Mouse (Mus musculus) B cell, adult 62 days (primary cell): ENCODE results near the gene Hebp1. TPM values are rescaled to one million over a fixed set of nuclear protein-coding genes. Genes with fewer than 3 reads are reported as not detected.

Experiments used
- total RNA-seq: library from RNA; stranded (reverse); gene quantifications from 4 replicates; pipeline ENCODE4 v1.2.4, GENCODE M21; 2023

The Hebp1 gene
- total RNA-seq: 10.8 to 18.5 TPM (median 14.6 TPM) in 4 replicates

GRCm38 (mm10) chr6:135197921-135198532 lies at the start of gene Hebp1, which contains the start of gene Fam234b:
Gene Hebp1, minus strand, starts transcription at chr6:135198022.
Gene Fam234b, plus strand, starts transcription at chr6:135197977.

GRCm38 (mm10) chr6:135118183-135118582 lies 79.6 kb downstream of the Hebp1 start, which contains the start of gene Gprc5d:
Gene Gprc5d, minus strand, starts transcription at chr6:135118283.

Other genes starting within 250 kb of the Hebp1 start
- 0.21 to 0.27 TPM (median 0.25 TPM) in 4 replicates for gene Apold1, start 216.3 kb downstream of the Hebp1 start, total RNA-seq
- gene Ddx47, start 186.4 kb downstream of the Hebp1 start, total RNA-seq: 131 to 154 TPM (median 137 TPM) in 4 replicates
- gene Gprc5a, start 132.4 kb downstream of the Hebp1 start, total RNA-seq: 0.73 to 1.8 TPM (median 1.5 TPM) in 4 replicates
- not detected in 4 replicates for gene Gprc5d, start 79.7 kb downstream of the Hebp1 start, total RNA-seq
- 10.6 to 11.7 TPM (median 10.9 TPM) in 4 replicates for gene Fam234b, start within 50 bp of the Hebp1 start, total RNA-seq
- not detected in 4 replicates for gene Gsg1, start 56.3 kb upstream of the Hebp1 start, total RNA-seq
- not detected in 4 replicates for gene Pbp2, start 112.4 kb upstream of the Hebp1 start, total RNA-seq
- 1.0 to 2.4 TPM (median 1.5 TPM) in 4 replicates for gene Emp1, start 164.5 kb upstream of the Hebp1 start, total RNA-seq